Mouse (Mus musculus): ENCODE measurements around the gene Erv3. TPM values are rescaled to one million over a fixed set of nuclear protein-coding genes. Genes with fewer than 3 reads are reported as not detected.

The Erv3 gene
- total and polyA plus RNA-seq, 3 experiments: not detected

DNA sequence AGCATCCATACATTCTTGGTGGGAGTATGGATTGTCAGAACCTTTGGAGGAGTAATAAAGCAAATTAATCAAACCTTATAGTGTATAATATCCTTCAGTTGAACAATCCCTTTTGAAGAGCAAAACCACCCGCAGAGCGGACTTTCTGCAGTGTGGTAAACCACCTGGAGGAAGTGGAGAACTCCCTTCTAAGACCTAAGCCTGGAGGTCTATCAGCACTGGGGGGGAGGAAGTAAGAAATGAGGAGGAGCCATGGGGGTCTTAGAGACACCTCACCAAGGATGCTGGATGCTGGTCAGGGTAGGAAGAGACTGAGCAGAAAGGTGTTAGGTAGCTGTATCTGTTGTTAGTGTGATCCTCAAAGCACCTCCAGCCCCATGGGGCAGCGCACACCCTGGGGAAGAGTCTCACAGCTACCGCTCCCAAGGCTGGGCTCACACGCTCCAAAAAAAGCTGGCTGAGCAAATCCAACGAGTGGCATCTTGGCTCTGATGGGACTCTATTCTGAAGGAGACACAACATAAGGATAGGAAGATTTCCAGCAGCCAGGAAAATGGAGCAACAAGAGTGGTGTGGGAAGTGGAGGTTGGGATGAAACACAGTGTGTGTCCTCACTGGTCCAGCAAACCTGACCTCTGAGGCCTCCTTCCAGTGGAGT is 27.1 kb upstream of the Erv3 start:
- Histone ChIP-seq H3K4me2 (ENCODE audit: insufficient read depth, low read depth, poor library complexity, severe bottlenecking) (no peak overlapping the region), H3K79me2 (replicated peaks; ENCODE audit: control insufficient read depth, extremely low read depth, insufficient read depth, poor library complexity, severe bottlenecking) (no peaks in the 10 kb centered on the region), H3K36me3 (replicated peaks in 1 of 2; ENCODE audit: control insufficient read depth in 1 of 2, insufficient read depth in 1 of 2, low read length in 1 of 2) (no peaks in the 10 kb centered on the region), H3K9ac (ENCODE audit: insufficient read depth, low read depth) (no peak overlapping the region), H3K27me3 (replicated peaks) (peaks cover 2% of the 10 kb centered on the region), H3K9me3 (replicated peaks; ENCODE audit: low read length) (no peaks in the 10 kb centered on the region), H3K27ac (ENCODE audit: insufficient read depth, low read depth) (no peak overlapping the region), H3K4me3 (replicated peaks in 1 of 3; ENCODE audit: low read depth in 2 of 3, low read length in 2 of 3, poor library complexity in 1 of 3) (no peak overlapping the region), H3K4me1 (ENCODE audit: control insufficient read depth in 1 of 2, insufficient read depth in 2 of 2) (peaks cover 6 to 8% of the 10 kb centered on the region in 2 experiments)
- dilution Hi-C loops (cut with MboI; ENCODE audit: extremely low pct_ligation_motif_present, extremely low pct_unique_long_range_greater_than_20kb, low sequenced_read_pairs): no loop called here
- in situ Hi-C loops (cut with MboI; ENCODE audit: low pct_ligation_motif_present, low pct_unique_long_range_greater_than_20kb, low sequenced_read_pairs): no loop called here
- DNase-seq (ENCODE audit: extremely low read depth): no peak
- no peak for TF ChIP-seq MAX (IDR thresholded peaks at IDR 0.05; ENCODE audit: low read length)
- no peak for TF ChIP-seq TCF12 (IDR thresholded peaks at IDR 0.05; ENCODE audit: low read depth, low read length)
- TF ChIP-seq ZKSCAN1 (IDR thresholded peaks at IDR 0.05; ENCODE audit: borderline replicate concordance, low read depth, low read length): no peak
- no peak for TF ChIP-seq ZC3H11A (IDR thresholded peaks at IDR 0.05; ENCODE audit: low read depth, low read length)
- no peak for TF ChIP-seq ELF1 (IDR thresholded peaks at IDR 0.05; ENCODE audit: low read depth, low read length)
- no peak for TF ChIP-seq NELFE (IDR thresholded peaks at IDR 0.05; ENCODE audit: low read depth, low read length)
- no peak for TF ChIP-seq ETS1 (conservative IDR thresholded peaks at IDR 0.05; ENCODE audit: low read depth, low read length)
- TF ChIP-seq CTCF (conservative IDR thresholded peaks at IDR 0.05 in 1 of 2, IDR thresholded peaks at IDR 0.05 in 1 of 2; ENCODE audit: low read depth in 2 of 2, low read length in 2 of 2): no peak
- no peak for TF ChIP-seq RAD21 (IDR thresholded peaks at IDR 0.05; ENCODE audit: low read depth, low read length)
- TF ChIP-seq USF2 (conservative IDR thresholded peaks at IDR 0.05; ENCODE audit: low read depth, low read length): no peak
- TF ChIP-seq IRF4 (IDR thresholded peaks at IDR 0.05; ENCODE audit: low read depth, low read length): no peak
- TF ChIP-seq TBP (conservative IDR thresholded peaks at IDR 0.05; ENCODE audit: low read depth, low read length): no peak
- TF ChIP-seq GABPA (IDR thresholded peaks at IDR 0.05; ENCODE audit: insufficient replicate concordance, low read depth, low read length): no peak

DNA sequence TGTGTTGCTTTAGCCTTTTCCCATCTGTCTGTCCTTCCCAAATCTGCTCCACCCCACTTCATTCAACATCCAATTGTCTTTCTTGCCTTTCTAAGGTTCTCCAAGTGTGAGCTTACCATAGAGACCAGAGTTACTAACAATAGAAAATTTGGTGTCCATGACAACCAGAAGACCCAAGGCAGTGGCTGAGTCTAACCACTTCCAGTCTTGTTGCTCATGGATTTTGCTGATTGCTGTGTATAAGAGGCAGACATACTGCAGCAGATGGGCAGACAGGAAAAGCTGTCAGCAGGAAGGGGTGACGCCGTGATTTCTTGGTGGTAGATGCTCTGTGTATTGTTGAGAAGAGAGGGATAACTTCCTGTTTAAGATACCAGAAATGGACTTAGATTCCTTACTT is 23.6 kb upstream of the Erv3 start:
- Histone ChIP-seq H3K4me2 (ENCODE audit: insufficient read depth, low read depth, poor library complexity, severe bottlenecking) (no peak overlapping the region), H3K36me3 (replicated peaks in 1 of 2; ENCODE audit: control insufficient read depth in 1 of 2, insufficient read depth in 1 of 2, low read length in 1 of 2) (no peaks in the 10 kb centered on the region), H3K27ac (ENCODE audit: insufficient read depth, low read depth) (no peak overlapping the region), H3K4me3 (replicated peaks in 1 of 3; ENCODE audit: low read depth in 2 of 3, low read length in 2 of 3, poor library complexity in 1 of 3) (no peak overlapping the region), H3K9me3 (replicated peaks; ENCODE audit: low read length) (no peaks in the 10 kb centered on the region), H3K9ac (ENCODE audit: insufficient read depth, low read depth) (no peak overlapping the region), H3K79me2 (replicated peaks; ENCODE audit: control insufficient read depth, extremely low read depth, insufficient read depth, poor library complexity, severe bottlenecking) (no peaks in the 10 kb centered on the region), H3K27me3 (replicated peaks) (no peaks in the 10 kb centered on the region), H3K4me1 (ENCODE audit: control insufficient read depth in 1 of 2, insufficient read depth in 2 of 2) (peaks cover 3 to 4% of the 10 kb centered on the region in 2 experiments)
- dilution Hi-C loops (cut with MboI; ENCODE audit: extremely low pct_ligation_motif_present, extremely low pct_unique_long_range_greater_than_20kb, low sequenced_read_pairs) (no loop called here), in situ Hi-C loops (cut with MboI; ENCODE audit: low pct_ligation_motif_present, low pct_unique_long_range_greater_than_20kb, low sequenced_read_pairs) (no loop called here)
- TF ChIP-seq JUND (conservative IDR thresholded peaks at IDR 0.05; ENCODE audit: low read depth, low read length): no peak
- TF ChIP-seq KAT2A (IDR thresholded peaks at IDR 0.05; ENCODE audit: insufficient replicate concordance, low read length): no peak
- TF ChIP-seq GABPA (IDR thresholded peaks at IDR 0.05; ENCODE audit: insufficient replicate concordance, low read depth, low read length): no peak
- TF ChIP-seq CHD2 (IDR thresholded peaks at IDR 0.05; ENCODE audit: low read length): no peak
- no peak for TF ChIP-seq ZKSCAN1 (IDR thresholded peaks at IDR 0.05; ENCODE audit: borderline replicate concordance, low read depth, low read length)
- no peak for TF ChIP-seq MAFK (IDR thresholded peaks at IDR 0.05; ENCODE audit: insufficient replicate concordance, low read length)
- TF ChIP-seq ETS1 (conservative IDR thresholded peaks at IDR 0.05; ENCODE audit: low read depth, low read length): no peak
- TF ChIP-seq USF2 (conservative IDR thresholded peaks at IDR 0.05; ENCODE audit: low read depth, low read length): no peak
- TF ChIP-seq ELF1 (IDR thresholded peaks at IDR 0.05; ENCODE audit: low read depth, low read length): no peak
- TF ChIP-seq UBTF (IDR thresholded peaks at IDR 0.05; ENCODE audit: low read depth, low read length): no peak
- DNase-seq (ENCODE audit: extremely low read depth): no peak
